Mouse (Mus musculus): ENCODE results near the gene Smim12.

GRCm38 (mm10) chr4:127279241-127279640 lies 35.7 kb downstream of the Smim12 start:
- TF ChIP-seq GATA1 (IDR thresholded peaks at IDR 0.05; ENCODE audit: borderline replicate concordance, low read length) (no peak), FLI1 (IDR thresholded peaks at IDR 0.05; ENCODE audit: low read length) (no peak)

Measured in megakaryocyte, embryonic 14.5 days (primary cell).